Mouse (Mus musculus) urinary bladder, postnatal 36 days (tissue): Measurements from ENCODE around the gene Rbm43.
"Not testable (repeated sequence)": the region's sequence is repeated elsewhere in the genome, so short reads cannot be mapped to it uniquely, and the experiment has no call there.

Experiments
- DNase-seq, 2 experiments: peaks; one replicate each; pipeline ENCODE4 v3.0.0; 2022; ENCODE audit warnings: low spot score in 2 of 2, mixed read lengths in 1 of 2

Gene Rbm43

DNA sequence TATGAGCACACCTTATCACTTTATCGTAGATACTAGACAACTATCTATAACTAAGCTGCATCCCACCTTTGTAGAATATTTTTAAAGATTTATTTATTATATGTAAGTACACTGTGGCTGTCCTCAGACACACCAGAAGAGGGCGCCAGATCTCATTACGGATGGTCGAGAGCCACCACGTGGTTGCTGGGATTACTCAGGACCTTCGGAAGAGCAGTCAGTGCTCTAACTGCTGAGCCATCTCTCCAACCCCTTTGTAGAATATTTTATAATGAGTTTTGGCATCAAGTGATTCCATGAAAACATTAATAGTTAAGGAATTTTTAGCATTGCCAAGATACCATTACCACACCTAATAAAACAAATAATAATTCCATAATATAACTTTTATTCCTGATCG lies 20.4 kb downstream of the Rbm43 start:
- DNase-seq: no peak

DNA sequence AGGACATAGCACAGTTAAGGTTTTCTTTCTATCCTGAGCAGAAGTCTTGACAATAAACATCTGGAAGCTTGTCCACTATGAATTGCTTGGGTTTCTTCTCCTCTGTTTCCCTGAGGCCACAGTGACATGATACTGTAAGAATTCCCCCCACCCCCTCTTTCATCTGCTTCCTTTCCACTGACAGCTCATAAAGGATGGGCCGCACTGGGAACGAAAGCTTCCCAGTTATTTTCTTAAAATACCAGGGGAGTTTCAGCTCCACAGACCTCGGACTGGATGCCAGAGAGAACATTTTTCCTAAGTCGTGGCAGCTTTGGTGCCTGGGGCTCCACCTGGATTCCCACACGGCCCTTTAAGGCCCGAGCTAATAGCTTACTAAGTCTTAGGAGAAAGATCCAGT lies 22.2 kb downstream of the Rbm43 start:
- no peak for DNase-seq

DNA sequence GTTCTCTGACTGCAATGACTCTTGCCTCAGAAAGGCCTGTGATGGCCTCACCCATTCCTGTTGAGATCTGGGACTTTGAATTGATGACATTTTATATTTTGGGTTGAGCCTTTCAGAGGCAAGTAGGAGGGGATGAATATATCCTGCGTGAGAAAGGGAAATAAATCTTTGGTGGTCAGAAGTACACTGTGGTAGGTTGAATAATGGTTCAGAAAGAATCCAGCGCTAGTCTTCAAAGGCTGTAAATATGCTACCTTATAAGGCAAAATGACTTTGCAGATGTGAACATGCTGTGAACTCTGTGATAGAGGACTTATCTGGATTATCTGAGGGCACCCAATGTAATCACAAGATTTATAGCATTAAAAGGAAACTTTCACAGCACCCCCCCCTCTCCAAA lies 23.1 kb downstream of the Rbm43 start:
- DNase-seq: no peak

DNA sequence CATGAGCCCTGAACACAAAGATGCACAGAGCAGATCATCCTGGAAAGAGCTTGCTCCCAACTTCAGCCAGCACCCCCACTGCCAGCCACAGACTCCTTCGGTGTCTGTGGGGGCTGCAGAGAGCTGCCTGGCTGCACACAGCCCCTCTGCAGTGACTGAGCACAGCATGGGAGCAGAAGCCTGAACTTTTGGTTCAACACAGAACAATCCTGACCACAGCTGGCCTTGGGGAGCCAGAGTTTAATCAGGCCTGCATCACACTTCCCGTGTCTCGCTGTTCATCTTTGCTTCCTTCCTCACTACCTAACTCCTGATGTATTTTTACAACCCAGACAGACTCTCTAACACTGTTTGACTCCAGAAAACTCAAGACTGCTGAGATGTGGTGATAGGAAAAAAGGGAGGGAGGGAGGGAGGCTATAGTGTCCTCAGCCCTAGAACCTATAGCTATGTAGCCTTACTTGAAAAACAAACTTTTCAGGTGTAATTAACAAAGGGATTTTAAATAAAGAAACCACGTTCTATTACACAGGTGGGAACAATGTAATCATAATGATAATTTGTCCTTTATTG lies 27.3 kb downstream of the Rbm43 start:
- no peak for DNase-seq

DNA sequence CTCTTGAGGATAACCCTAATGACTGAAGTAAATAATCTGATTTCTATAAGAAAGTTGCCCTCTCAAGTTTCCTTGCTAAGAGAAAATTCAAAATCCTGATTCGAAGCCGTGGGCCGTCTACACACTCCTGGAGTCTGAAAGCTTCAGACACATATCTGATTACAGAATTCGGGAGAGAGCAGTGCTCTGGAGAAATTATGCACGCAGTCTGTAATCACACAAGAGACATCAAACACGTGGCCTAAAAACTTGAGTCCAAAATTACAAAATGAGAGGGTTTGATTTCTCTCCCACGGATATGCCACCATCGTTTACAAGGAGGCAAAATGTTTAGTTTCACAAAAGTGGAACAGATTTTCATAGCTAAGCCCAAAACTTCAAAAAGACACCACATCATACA lies 29.3 kb downstream of the Rbm43 start:
- DNase-seq: no peak

DNA sequence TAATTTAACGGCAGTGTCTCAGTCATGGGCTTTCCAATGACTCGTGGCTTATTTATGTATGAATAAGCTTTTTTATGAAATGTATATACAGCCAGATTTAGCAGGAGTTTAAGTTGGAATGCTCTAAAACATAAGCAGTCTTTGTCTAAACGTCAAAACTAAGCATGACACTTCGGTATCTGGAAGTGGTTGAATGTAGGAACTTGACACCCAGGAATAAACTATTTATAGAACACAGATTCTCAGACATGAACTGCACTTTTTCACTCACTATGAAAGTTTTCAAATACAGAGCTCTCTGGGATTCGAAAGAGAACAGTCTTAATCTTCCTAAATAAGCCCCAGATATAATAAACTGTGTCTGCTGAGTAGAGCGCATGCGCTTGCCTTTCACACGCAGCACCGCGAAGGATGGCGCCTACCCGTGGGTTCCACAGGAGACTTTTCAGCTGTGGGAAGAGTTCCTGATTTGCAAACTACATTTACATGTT lies 42.5 kb downstream of the Rbm43 start:
- DNase-seq: no peak

DNA sequence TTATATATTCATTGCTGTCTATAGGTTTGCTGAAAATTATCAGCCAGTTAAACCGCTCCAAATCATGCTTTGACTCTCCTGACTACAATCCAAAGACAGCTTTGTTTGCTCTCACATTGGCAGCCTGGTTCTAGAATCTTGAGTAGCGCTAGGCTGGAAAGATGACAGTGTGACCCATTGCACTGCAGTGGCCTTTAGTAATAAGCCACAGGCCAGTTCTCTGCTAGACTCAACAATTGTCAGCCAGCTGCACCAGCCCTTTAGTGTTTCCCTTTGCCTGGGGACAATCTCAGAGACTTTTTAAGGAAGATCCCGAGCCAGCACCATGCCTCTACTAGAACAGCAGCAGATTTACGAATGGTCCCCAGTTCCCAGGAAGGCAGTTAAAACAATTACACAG lies 44.0 kb downstream of the Rbm43 start:
- no peak for DNase-seq

DNA sequence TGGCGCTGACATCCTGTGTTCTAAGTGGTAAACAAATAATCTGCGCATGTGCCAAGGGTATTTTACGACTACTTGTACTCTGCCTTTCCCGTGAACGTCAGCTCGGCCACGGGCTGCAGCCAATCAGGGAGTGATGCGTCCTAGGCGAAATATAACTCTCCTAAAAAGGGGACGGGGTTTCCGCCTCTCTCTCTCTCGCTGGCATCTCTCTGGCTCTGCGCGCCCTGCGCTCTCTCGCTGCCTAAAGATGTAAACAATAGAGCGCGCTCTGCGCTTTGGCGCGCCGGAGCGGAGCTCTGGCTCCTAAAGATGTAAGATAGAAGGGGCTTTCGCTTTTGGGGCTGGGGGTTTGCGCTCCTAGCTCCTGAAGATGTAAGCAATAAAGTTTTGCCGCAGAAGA lies 44.8 kb downstream of the Rbm43 start:
- not testable (repeated sequence) for DNase-seq

DNA sequence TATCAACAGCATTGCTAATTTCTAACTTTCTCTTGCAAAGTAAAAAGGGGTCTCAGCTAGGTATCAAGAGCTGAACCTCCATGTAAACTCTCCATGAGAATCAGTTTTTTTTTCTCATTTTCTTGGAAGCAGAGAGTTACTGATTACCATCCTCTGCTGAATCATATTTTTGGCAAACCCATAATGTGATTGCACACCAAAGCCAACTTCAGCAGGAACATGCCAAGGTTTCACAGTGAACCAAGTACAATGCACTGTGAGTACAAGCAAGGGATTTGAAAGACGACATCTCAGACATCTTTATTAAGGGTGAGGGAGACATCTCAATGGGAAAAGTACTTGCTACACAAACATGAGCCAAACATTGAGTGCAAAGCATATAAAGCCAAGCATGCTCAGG lies 54.8 kb downstream of the Rbm43 start:
- no peak for DNase-seq
